Mouse (Mus musculus) embryonic stem cell, embryonic (primary cell): ENCODE data around the gene Itga1.

Experiments used
- CTCF ChIA-PET, 4 experiments: fragments of 300-600 bp in 2 of 4; fragments of 350-600 bp in 2 of 4; sonication (Branson Sonifier 250); formaldehyde crosslinking; loops; one replicate each; lab custom pipeline; 2022; ENCODE audit warnings: inconsistent platforms in 2 of 4; lab: Charles Lee
- POLR2A ChIA-PET, 4 experiments: fragments of 300-600 bp in 2 of 4; fragments of 350-600 bp in 2 of 4; sonication (Branson Sonifier 250); formaldehyde crosslinking; loops; one replicate each; lab custom pipeline; 2022; ENCODE audit warnings: antibody characterized with exemption in 4 of 4, inconsistent platforms in 1 of 4; lab: Charles Lee

The Itga1 gene

GRCm38 (mm10) chr13:115101355-115102191, at the start of gene Itga1, which contains the start of gene Gm49395:
Gene Itga1, minus strand, starts transcription at chr13:115101964.
Gene Gm49395, minus strand, starts transcription at chr13:115101921.
- ChIA-PET CTCF (no interaction called here), POLR2A (interaction anchor here in 2 of 4 experiments (0.6 to 1.6 kb wide), 3 partner anchors 11 to 75 kb away, joined by 3 to 7 read pairs (median 4); partner anchors contain the start of gene Pelo (in 1 of the 2))

- CTCF ChIA-PET = no interaction called here
Observed at GRCm38 (mm10) chr13:115150602-115151001, 48.8 kb upstream of the Itga1 start.

GRCm38 (mm10) chr13:115149849-115150248, 48.1 kb upstream of the Itga1 start:
- POLR2A ChIA-PET = no interaction called here
- CTCF ChIA-PET = no interaction called here

More at GRCm38 (mm10) chr13:115150602-115151001, 48.8 kb upstream of the Itga1 start:
- POLR2A ChIA-PET = no interaction called here

GRCm38 (mm10) chr13:115143575-115143974, 41.8 kb upstream of the Itga1 start:
- POLR2A ChIA-PET = no interaction called here
- CTCF ChIA-PET = interaction anchor here in 1 of 4 experiments (0.6 kb wide), 1 partner anchor 218 kb away, joined by 3 read pairs; no protein-coding TSS in a partner anchor

- CTCF ChIA-PET = no interaction called here
- POLR2A ChIA-PET = no interaction called here
Observed at GRCm38 (mm10) chr13:115142066-115142465, 40.3 kb upstream of the Itga1 start.

GRCm38 (mm10) chr13:115138513-115138912, 36.7 kb upstream of the Itga1 start:
- POLR2A ChIA-PET = no interaction called here

GRCm38 (mm10) chr13:115136761-115137160, 35.0 kb upstream of the Itga1 start:
- POLR2A ChIA-PET = no interaction called here
- CTCF ChIA-PET = no interaction called here

More at GRCm38 (mm10) chr13:115138513-115138912, 36.7 kb upstream of the Itga1 start:
- CTCF ChIA-PET = no interaction called here

GRCm38 (mm10) chr13:115132435-115132834, 30.7 kb upstream of the Itga1 start:
- CTCF ChIA-PET = no interaction called here
- POLR2A ChIA-PET = no interaction called here

GRCm38 (mm10) chr13:115131381-115131780, 29.6 kb upstream of the Itga1 start:
- POLR2A ChIA-PET = no interaction called here
- CTCF ChIA-PET = interaction anchor here in 1 of 4 experiments (0.6 kb wide), 2 partner anchors 9 to 145 kb away, joined by 3 to 5 read pairs; no protein-coding TSS in a partner anchor

- ChIA-PET CTCF (interaction anchor here in 1 of 4 experiments (0.6 kb wide), 1 partner anchor 1863 kb away, joined by 3 read pairs; no protein-coding TSS in a partner anchor), POLR2A (no interaction called here)
Observed at GRCm38 (mm10) chr13:115130035-115130434, 28.3 kb upstream of the Itga1 start.

GRCm38 (mm10) chr13:115127826-115128225, 26.1 kb upstream of the Itga1 start:
- POLR2A ChIA-PET = no interaction called here

GRCm38 (mm10) chr13:115126534-115126933, 24.8 kb upstream of the Itga1 start:
- POLR2A ChIA-PET = no interaction called here
- CTCF ChIA-PET = interaction anchor here in 1 of 4 experiments (1.0 kb wide), 1 partner anchor 9 kb away, joined by 3 read pairs; no protein-coding TSS in a partner anchor

More at GRCm38 (mm10) chr13:115127826-115128225, 26.1 kb upstream of the Itga1 start:
- CTCF ChIA-PET = no interaction called here

GRCm38 (mm10) chr13:115125130-115125529, 23.4 kb upstream of the Itga1 start:
- ChIA-PET CTCF (interaction anchor here in 1 of 4 experiments (0.7 kb wide), 1 partner anchor 1064 kb away, joined by 4 read pairs; no protein-coding TSS in a partner anchor), POLR2A (no interaction called here)

GRCm38 (mm10) chr13:115124521-115124920, 22.8 kb upstream of the Itga1 start:
- CTCF ChIA-PET = no interaction called here
- POLR2A ChIA-PET = no interaction called here

GRCm38 (mm10) chr13:115118756-115119155, 17.0 kb upstream of the Itga1 start:
- ChIA-PET CTCF (interaction anchor here in 1 of 4 experiments (0.6 kb wide), 1 partner anchor 9 kb away, joined by 5 read pairs; no protein-coding TSS in a partner anchor), POLR2A (interaction anchor here in 2 of 4 experiments (0.9 to 1.2 kb wide), 2 partner anchors 12 to 28 kb away, joined by 3 to 4 read pairs; partner anchors contain the start of gene Pelo (in 1 of the 2))

- CTCF ChIA-PET = no interaction called here
- POLR2A ChIA-PET = interaction anchor here in 2 of 4 experiments (0.7 to 1.2 kb wide), 4 partner anchors 11 to 54 kb away, joined by 3 to 4 read pairs (median 3); partner anchors contain the start of gene Pelo (in 1 of the 2)
Observed at GRCm38 (mm10) chr13:115118195-115118594, 16.4 kb upstream of the Itga1 start.

GRCm38 (mm10) chr13:115116930-115117621, 15.3 kb upstream of the Itga1 start:
- POLR2A ChIA-PET = interaction anchor here in 1 of 4 experiments (0.7 kb wide), 1 partner anchor 53 kb away, joined by 3 read pairs; no protein-coding TSS in a partner anchor
- CTCF ChIA-PET = interaction anchor here in 1 of 4 experiments (0.6 to 1.0 kb wide), 2 partner anchors 10 to 17 kb away, joined by 3 read pairs; no protein-coding TSS in a partner anchor

GRCm38 (mm10) chr13:115109628-115110027, 7.9 kb upstream of the Itga1 start:
- ChIA-PET CTCF (no interaction called here), POLR2A (interaction anchor here in 1 of 4 experiments (1.5 kb wide), 1 partner anchor 19 kb away, joined by 3 read pairs; the partner anchor contains the start of gene Pelo)

- ChIA-PET CTCF (no interaction called here), POLR2A (interaction anchor here in 1 of 4 experiments (1.2 kb wide), 1 partner anchor 11 kb away, joined by 3 read pairs; no protein-coding TSS in a partner anchor)
Observed at GRCm38 (mm10) chr13:115107436-115107835, 5.7 kb upstream of the Itga1 start.
